Mouse (Mus musculus): ENCODE measurements around the gene Usp24. TPM values are rescaled to one million over a fixed set of nuclear protein-coding genes. Genes with fewer than 3 reads are reported as not detected.
A peak's percentile ranks its signal among the peaks of the same experiment; 100 is the strongest.

Gene Usp24
- polyA plus RNA-seq, 1 experiment from 2014 or later = 12.6 TPM

- Histone ChIP-seq H3K4me3 (replicated peaks; ENCODE audit: low read depth, low read length) (no peak overlapping the region), H3K9ac (replicated peaks; ENCODE audit: low read length) (no peak overlapping the region), H3K9me3 (ENCODE audit: control insufficient read depth, low read length) (no peaks in the 10 kb centered on the region), H3K4me2 (ENCODE audit: low read length) (no peak overlapping the region), H3K4me1 (ENCODE audit: control insufficient read depth, insufficient read depth, low read length) (no peaks in the 10 kb centered on the region), H3K27ac (replicated peaks; ENCODE audit: low read depth, low read length) (no peak overlapping the region), H3K36me3 (ENCODE audit: control insufficient read depth, insufficient read depth, low read length) (peaks cover 68% of the 10 kb centered on the region), H3K27me3 (ENCODE audit: control insufficient read depth, insufficient read depth, low read length) (no peaks in the 10 kb centered on the region)
- DNase-seq (peak; percentile 1), ATAC-seq (ENCODE audit: low FRiP score, low TSS enrichment) (no peak)
- WGBS = 87% methylated on average over 14 of the region's 14 CpGs
Measured at GRCm38 (mm10) chr4:106378839-106379572, 63.0 kb downstream of the Usp24 start.

GRCm38 (mm10) chr4:106381131-106381530, 65.1 kb downstream of the Usp24 start:
- Histone ChIP-seq H3K27me3 (ENCODE audit: control insufficient read depth, insufficient read depth, low read length) (no peaks in the 10 kb centered on the region), H3K9me3 (ENCODE audit: control insufficient read depth, low read length) (no peaks in the 10 kb centered on the region), H3K36me3 (ENCODE audit: control insufficient read depth, insufficient read depth, low read length) (peaks cover 71% of the 10 kb centered on the region), H3K4me2 (ENCODE audit: low read length) (no peak overlapping the region), H3K4me1 (ENCODE audit: control insufficient read depth, insufficient read depth, low read length) (no peaks in the 10 kb centered on the region), H3K4me3 (replicated peaks; ENCODE audit: low read depth, low read length) (no peak overlapping the region), H3K9ac (replicated peaks; ENCODE audit: low read length) (no peak overlapping the region), H3K27ac (replicated peaks; ENCODE audit: low read depth, low read length) (no peak overlapping the region)
- ATAC-seq (ENCODE audit: low FRiP score, low TSS enrichment) = no peak
- WGBS = 92% methylated on average over 5 of the region's 5 CpGs
- no peak for DNase-seq

- peaks cover 70% of the 10 kb centered on the region for H3K36me3 ChIP-seq (ENCODE audit: control insufficient read depth, insufficient read depth, low read length)
- H3K27ac ChIP-seq (replicated peaks; ENCODE audit: low read depth, low read length) = no peak overlapping the region
- H3K4me2 ChIP-seq (ENCODE audit: low read length) = no peak overlapping the region
- no peaks in the 10 kb centered on the region for H3K27me3 ChIP-seq (ENCODE audit: control insufficient read depth, insufficient read depth, low read length)
- ATAC-seq (ENCODE audit: low FRiP score, low TSS enrichment) (no peak), DNase-seq (no peak)
- H3K4me1 ChIP-seq (ENCODE audit: control insufficient read depth, insufficient read depth, low read length) = no peaks in the 10 kb centered on the region
- H3K9me3 ChIP-seq (ENCODE audit: control insufficient read depth, low read length) = no peaks in the 10 kb centered on the region
- WGBS = 73% methylated on average over 3 of the region's 3 CpGs
- no peak overlapping the region for H3K9ac ChIP-seq (replicated peaks; ENCODE audit: low read length)
- H3K4me3 ChIP-seq (replicated peaks; ENCODE audit: low read depth, low read length) = no peak overlapping the region
Measured at GRCm38 (mm10) chr4:106389908-106390307, 73.9 kb downstream of the Usp24 start.

- Histone ChIP-seq H3K4me3 (replicated peaks; ENCODE audit: low read depth, low read length) (no peak overlapping the region), H3K36me3 (ENCODE audit: control insufficient read depth, insufficient read depth, low read length) (peaks cover 89% of the 10 kb centered on the region), H3K27ac (replicated peaks; ENCODE audit: low read depth, low read length) (no peak overlapping the region), H3K9ac (replicated peaks; ENCODE audit: low read length) (no peak overlapping the region), H3K9me3 (ENCODE audit: control insufficient read depth, low read length) (no peaks in the 10 kb centered on the region), H3K27me3 (ENCODE audit: control insufficient read depth, insufficient read depth, low read length) (no peaks in the 10 kb centered on the region), H3K4me1 (ENCODE audit: control insufficient read depth, insufficient read depth, low read length) (no peaks in the 10 kb centered on the region), H3K4me2 (ENCODE audit: low read length) (no peak overlapping the region)
- WGBS = 68% methylated on average over 14 of the region's 14 CpGs
- no peak for DNase-seq
- ATAC-seq (ENCODE audit: low FRiP score, low TSS enrichment) = no peak
Measured at GRCm38 (mm10) chr4:106409621-106410020, 93.6 kb downstream of the Usp24 start.

- no peak overlapping the region for H3K9ac ChIP-seq (replicated peaks; ENCODE audit: low read length)
- ATAC-seq (ENCODE audit: low FRiP score, low TSS enrichment) (no peak), DNase-seq (no peak)
- no peaks in the 10 kb centered on the region for H3K27me3 ChIP-seq (ENCODE audit: control insufficient read depth, insufficient read depth, low read length)
- no peaks in the 10 kb centered on the region for H3K4me1 ChIP-seq (ENCODE audit: control insufficient read depth, insufficient read depth, low read length)
- H3K36me3 ChIP-seq (ENCODE audit: control insufficient read depth, insufficient read depth, low read length) = peaks cover 79% of the 10 kb centered on the region
- H3K9me3 ChIP-seq (ENCODE audit: control insufficient read depth, low read length) = no peaks in the 10 kb centered on the region
- no peak overlapping the region for H3K27ac ChIP-seq (replicated peaks; ENCODE audit: low read depth, low read length)
- 85% methylated on average over 3 of the region's 3 CpGs for WGBS
- H3K4me2 ChIP-seq (ENCODE audit: low read length) = no peak overlapping the region
- no peak overlapping the region for H3K4me3 ChIP-seq (replicated peaks; ENCODE audit: low read depth, low read length)
Measured at GRCm38 (mm10) chr4:106419256-106419655, 103.2 kb downstream of the Usp24 start.

GRCm38 (mm10) chr4:106419791-106420190, 103.8 kb downstream of the Usp24 start:
- ATAC-seq (ENCODE audit: low FRiP score, low TSS enrichment) (no peak), DNase-seq (no peak)
- WGBS = 91% methylated on average over 6 of the region's 6 CpGs
- Histone ChIP-seq H3K4me3 (replicated peaks; ENCODE audit: low read depth, low read length) (no peak overlapping the region), H3K9ac (replicated peaks; ENCODE audit: low read length) (no peak overlapping the region), H3K27ac (replicated peaks; ENCODE audit: low read depth, low read length) (no peak overlapping the region), H3K27me3 (ENCODE audit: control insufficient read depth, insufficient read depth, low read length) (no peaks in the 10 kb centered on the region), H3K9me3 (ENCODE audit: control insufficient read depth, low read length) (no peaks in the 10 kb centered on the region), H3K36me3 (ENCODE audit: control insufficient read depth, insufficient read depth, low read length) (peaks cover 79% of the 10 kb centered on the region), H3K4me1 (ENCODE audit: control insufficient read depth, insufficient read depth, low read length) (no peaks in the 10 kb centered on the region), H3K4me2 (ENCODE audit: low read length) (no peak overlapping the region)

GRCm38 (mm10) chr4:106422597-106422996, 106.6 kb downstream of the Usp24 start:
- no peak for DNase-seq
- no peak overlapping the region for H3K4me3 ChIP-seq (replicated peaks; ENCODE audit: low read depth, low read length)
- WGBS = 97% methylated on average over 3 of the region's 3 CpGs
- no peak overlapping the region for H3K9ac ChIP-seq (replicated peaks; ENCODE audit: low read length)
- H3K4me2 ChIP-seq (ENCODE audit: low read length) = no peak overlapping the region
- no peaks in the 10 kb centered on the region for H3K4me1 ChIP-seq (ENCODE audit: control insufficient read depth, insufficient read depth, low read length)
- ATAC-seq (ENCODE audit: low FRiP score, low TSS enrichment) = no peak
- no peak overlapping the region for H3K27ac ChIP-seq (replicated peaks; ENCODE audit: low read depth, low read length)
- no peaks in the 10 kb centered on the region for H3K27me3 ChIP-seq (ENCODE audit: control insufficient read depth, insufficient read depth, low read length)
- peaks cover 80% of the 10 kb centered on the region for H3K36me3 ChIP-seq (ENCODE audit: control insufficient read depth, insufficient read depth, low read length)
- no peaks in the 10 kb centered on the region for H3K9me3 ChIP-seq (ENCODE audit: control insufficient read depth, low read length)

- Histone ChIP-seq H3K36me3 (ENCODE audit: control insufficient read depth, insufficient read depth, low read length) (peaks cover 79% of the 10 kb centered on the region), H3K27ac (replicated peaks; ENCODE audit: low read depth, low read length) (no peak overlapping the region), H3K4me3 (replicated peaks; ENCODE audit: low read depth, low read length) (no peak overlapping the region), H3K9ac (replicated peaks; ENCODE audit: low read length) (no peak overlapping the region), H3K4me1 (ENCODE audit: control insufficient read depth, insufficient read depth, low read length) (no peaks in the 10 kb centered on the region), H3K9me3 (ENCODE audit: control insufficient read depth, low read length) (no peaks in the 10 kb centered on the region), H3K4me2 (ENCODE audit: low read length) (no peak overlapping the region), H3K27me3 (ENCODE audit: control insufficient read depth, insufficient read depth, low read length) (no peaks in the 10 kb centered on the region)
- WGBS = 98% methylated on average over 1 of the region's 1 CpGs
- ATAC-seq (ENCODE audit: low FRiP score, low TSS enrichment) (no peak), DNase-seq (no peak)
Measured at GRCm38 (mm10) chr4:106424560-106424959, 108.5 kb downstream of the Usp24 start.

GRCm38 (mm10) chr4:106426286-106426685, 110.3 kb downstream of the Usp24 start:
- H3K27ac ChIP-seq (replicated peaks; ENCODE audit: low read depth, low read length) = no peak overlapping the region
- H3K36me3 ChIP-seq (ENCODE audit: control insufficient read depth, insufficient read depth, low read length) = peaks cover 81% of the 10 kb centered on the region
- no peaks in the 10 kb centered on the region for H3K9me3 ChIP-seq (ENCODE audit: control insufficient read depth, low read length)
- H3K4me3 ChIP-seq (replicated peaks; ENCODE audit: low read depth, low read length) = no peak overlapping the region
- H3K4me2 ChIP-seq (ENCODE audit: low read length) = no peak overlapping the region
- DNase-seq (peak; percentile 17), ATAC-seq (ENCODE audit: low FRiP score, low TSS enrichment) (no peak)
- H3K27me3 ChIP-seq (ENCODE audit: control insufficient read depth, insufficient read depth, low read length) = no peaks in the 10 kb centered on the region
- 69% methylated on average over 5 of the region's 5 CpGs for WGBS
- H3K4me1 ChIP-seq (ENCODE audit: control insufficient read depth, insufficient read depth, low read length) = no peaks in the 10 kb centered on the region
- no peak overlapping the region for H3K9ac ChIP-seq (replicated peaks; ENCODE audit: low read length)

Data from midbrain, embryonic 14.5 days (tissue).